21 mouse cellular contexts compared by ENCODE assay signal in the genomic region with DNA sequence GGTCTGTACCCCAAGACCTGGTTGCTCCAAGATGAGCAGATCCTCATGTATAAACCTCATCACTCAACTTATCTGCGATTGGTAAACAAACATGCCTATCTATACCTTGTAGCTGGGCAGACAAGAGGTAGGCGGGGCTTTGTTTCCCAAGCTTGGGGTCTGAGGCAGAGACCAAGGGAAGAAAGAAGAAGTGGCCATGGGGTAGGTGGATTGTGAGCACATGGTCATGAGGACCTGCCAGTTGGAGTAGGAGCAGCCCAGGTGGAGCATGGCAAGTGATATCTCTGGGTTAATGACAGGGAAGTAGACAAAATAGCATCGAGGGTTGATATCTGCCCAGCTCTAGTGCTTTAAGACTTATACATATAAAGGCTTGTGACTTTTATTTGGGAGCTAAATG. TPM values are rescaled to one million over a fixed set of nuclear protein-coding genes. Genes with fewer than 3 reads are reported as not detected.
A peak's percentile ranks its signal among the peaks of the same experiment; 100 is the strongest.
DNase-seq lines count a peak whose midpoint lies in the region; ATAC-seq and TF ChIP-seq lines count a peak whose summit lies in the region.
"Had no signal": no experiment of that assay in that cellular context is flagged by ENCODE, and none has a peak within 500 bp of the region (broad histone marks: within the 10 kb centered on the region; RNA-seq: fewer than 3 reads in every experiment).

No protein-coding gene starts in this region.

- H3K79me2 ChIP-seq in MEL (ENCODE audit: control insufficient read depth, insufficient read depth, low read length, poor library complexity): no peaks in the 10 kb centered on the region

- TF ChIP-seq CTCF in MEL (IDR thresholded peaks at IDR 0.05 in 2 of 3, conservative IDR thresholded peaks at IDR 0.05 in 1 of 3; ENCODE audit: control insufficient read depth in 1 of 3, insufficient read depth in 1 of 3, low read depth in 2 of 3, low read length in 3 of 3, poor library complexity in 1 of 3, severe bottlenecking in 1 of 3): no peak

- H3K9ac ChIP-seq in MEL (ENCODE audit: control insufficient read depth, low read depth, low read length, poor library complexity, severe bottlenecking): no peak overlapping the region
- H3K9ac ChIP-seq: embryonic facial prominence, embryonic 13.5 days; embryonic facial prominence, embryonic 15.5 days; forebrain, embryonic 13.5 days; forebrain, embryonic 15.5 days; forebrain, postnatal 0 days had no signal

- no peak for TF ChIP-seq RAD21 in MEL (IDR thresholded peaks at IDR 0.05; ENCODE audit: low read depth, low read length)

- no peak for TF ChIP-seq EP300 in MEL (IDR thresholded peaks at IDR 0.05; ENCODE audit: low read depth in 1 of 2, low read length in 2 of 2)

- DNase-seq in MEL (ENCODE audit: low read depth, low spot score): peak; percentile 47
- DNase-seq in kidney, postnatal 10 days: no peak
- DNase-seq in layer of hippocampus, postnatal 25 days (ENCODE audit: extremely low spot score in 1 of 2, low spot score in 1 of 2): no peak
- DNase-seq: adrenal gland, adult 8-10 months; adrenal gland, postnatal 14 days; adrenal gland, postnatal 36 days; cerebellum, adult 11-12 months; cerebellum, adult 2 months; cerebellum, adult 9-10 months; cerebellum, postnatal 10 days; cerebellum, postnatal 25 days; embryo, embryonic 11 days; forebrain, postnatal 0 days had no signal

- H3K9me3 ChIP-seq in MEL (replicated peaks; ENCODE audit: insufficient read depth, low read length): no peaks in the 10 kb centered on the region
- H3K9me3 ChIP-seq: embryonic facial prominence, embryonic 13.5 days; embryonic facial prominence, embryonic 15.5 days; forebrain, embryonic 13.5 days; forebrain, embryonic 15.5 days had no signal

- peaks cover 2 to 8% of the 10 kb centered on the region in 2 experiments; a peak in 2 of 4 replicates for H3K4me1 ChIP-seq in MEL (ENCODE audit: control insufficient read depth in 1 of 2, insufficient read depth in 2 of 2, low read length in 2 of 2)
- H3K4me1 ChIP-seq: embryonic facial prominence, embryonic 13.5 days; embryonic facial prominence, embryonic 15.5 days; forebrain, embryonic 13.5 days; forebrain, embryonic 15.5 days had no signal

- no peaks in the 10 kb centered on the region; a peak in 3 of 4 replicates for H3K27me3 ChIP-seq in MEL (ENCODE audit: control insufficient read depth in 1 of 2, insufficient read depth in 2 of 2, low read length in 2 of 2)
- H3K27me3 ChIP-seq: embryonic facial prominence, embryonic 13.5 days; embryonic facial prominence, embryonic 15.5 days; forebrain, embryonic 13.5 days; forebrain, embryonic 15.5 days had no signal

- H3K27ac ChIP-seq in MEL (ENCODE audit: control insufficient read depth, low read depth, low read length): no peak overlapping the region
- H3K27ac ChIP-seq: embryonic facial prominence, embryonic 13.5 days; embryonic facial prominence, embryonic 15.5 days; forebrain, embryonic 13.5 days; forebrain, embryonic 15.5 days had no signal

- 0 out of 4 replicates have a peak, but pooled peaks cover 0 to 3% of the 10 kb centered on the region in 2 experiments for H3K36me3 ChIP-seq in MEL (ENCODE audit: control insufficient read depth in 1 of 2, insufficient read depth in 2 of 2, low read length in 2 of 2)
- H3K36me3 ChIP-seq: embryonic facial prominence, embryonic 13.5 days; embryonic facial prominence, embryonic 15.5 days; forebrain, embryonic 15.5 days had no signal

- TF ChIP-seq POLR2A in MEL (IDR thresholded peaks at IDR 0.05; ENCODE audit: control insufficient read depth in 1 of 2, insufficient read depth in 1 of 2, low read depth in 1 of 2, low read length in 2 of 2, poor library complexity in 1 of 2): no peak

- ATAC-seq in erythroblast, adult 5-6 weeks (replicated peaks; ENCODE audit: low FRiP score, poor library complexity, severe bottlenecking): 0 out of 2 replicates have a peak, but pooled peaks have one; percentile 23
- ATAC-seq in megakaryocyte progenitor cell, adult 5-6 weeks (replicated peaks; ENCODE audit: poor library complexity): peak; percentile 52; the same call in 1 of the 2 replicates
- ATAC-seq: activated CD4-positive, CD25-positive, alpha-beta regulatory T cell, adult 4 months; forebrain, embryonic 13.5 days; forebrain, embryonic 15.5 days; forebrain, postnatal 0 days; Patski had no signal

- H3K4me3 ChIP-seq in MEL (ENCODE audit: control insufficient read depth in 1 of 2, insufficient read depth in 1 of 2, low read depth in 2 of 2, low read length in 2 of 2): no peak overlapping the region
- H3K4me3 ChIP-seq: embryonic facial prominence, embryonic 13.5 days; embryonic facial prominence, embryonic 15.5 days; forebrain, embryonic 13.5 days; forebrain, embryonic 15.5 days had no signal

TF ChIP-seq in MEL, 35 proteins besides CTCF, POLR2A, EP300 and RAD21:
- TF ChIP-seq JUND (IDR thresholded peaks at IDR 0.05; ENCODE audit: low read depth, low read length) (no peak), USF1 (IDR thresholded peaks at IDR 0.05; ENCODE audit: low read depth, low read length) (0 out of 2 replicates have a peak, but pooled peaks have one; percentile 21), MYC (IDR thresholded peaks at IDR 0.05; ENCODE audit: low read depth, low read length) (peak; percentile 31; the same call in 1 of the 2 replicates), MAX (IDR thresholded peaks at IDR 0.05; ENCODE audit: low read length) (peak; percentile 52; the same call in 1 of the 2 replicates)

RNA-seq across cellular contexts. Expression of a gene that starts 7.9 kb away (rescaled TPM):
- total RNA-seq in MEL (2012; rRNA removed): 18.0 and 18.8 TPM in 2 replicates
- 10 to 100 TPM in 1 of 2 experiments, not detected in 1; 34.5 TPM for polyA plus RNA-seq in MEL (2012; ENCODE audit: insufficient read depth in 1 of 2, insufficient read length in 2 of 2, low read depth in 1 of 2, low replicate concordance in 2 of 2, missing spikeins in 1 of 2)
- 4.0 and 6.3 TPM in 2 replicates for total RNA-seq in erythroblast, adult 5-6 weeks (2015; ENCODE audit: low replicate concordance)
- total RNA-seq in erythroblast, adult 5-6 weeks (2017; ENCODE audit: low replicate concordance): 2.1 and 6.8 TPM in 2 replicates
- 19.1 and 28.8 TPM in 2 replicates for total RNA-seq in megakaryocyte progenitor cell, adult 5-6 weeks (2015)
- total RNA-seq in megakaryocyte progenitor cell, adult 5-6 weeks (2017): 19.8 and 36.4 TPM in 2 replicates
- total RNA-seq in layer of hippocampus, postnatal 25 days (2021): 10 to 100 TPM; 20.2 to 25.5 TPM

RNA-seq across cellular contexts. Expression of a gene that starts 13.8 kb away (rescaled TPM):
- 17.7 and 18.1 TPM in 2 replicates for total RNA-seq in MEL (2012; rRNA removed)
- polyA plus RNA-seq in MEL (2012; ENCODE audit: insufficient read depth in 1 of 2, insufficient read length in 2 of 2, low read depth in 1 of 2, low replicate concordance in 2 of 2, missing spikeins in 1 of 2): 10 to 100 TPM in 1 of 2 experiments, not detected in 1; 26.2 TPM
- total RNA-seq in erythroblast, adult 5-6 weeks (2015; ENCODE audit: low replicate concordance): 0.77 and 6.9 TPM in 2 replicates
- total RNA-seq in erythroblast, adult 5-6 weeks (2017; ENCODE audit: low replicate concordance): 0.42 and 1.7 TPM in 2 replicates
- 6.6 and 11.5 TPM in 2 replicates for total RNA-seq in megakaryocyte progenitor cell, adult 5-6 weeks (2015)
- total RNA-seq in megakaryocyte progenitor cell, adult 5-6 weeks (2017): 8.9 and 13.2 TPM in 2 replicates
- 100 to 1,000 TPM; 150 to 160 TPM for total RNA-seq in layer of hippocampus, postnatal 25 days (2021)

RNA-seq across cellular contexts. Expression of a gene that starts 30.3 kb away (rescaled TPM):
- 26.2 and 34.2 TPM in 2 replicates for total RNA-seq in MEL (2012; rRNA removed)
- polyA plus RNA-seq in MEL (2012; ENCODE audit: insufficient read depth in 1 of 2, insufficient read length in 2 of 2, low read depth in 1 of 2, low replicate concordance in 2 of 2, missing spikeins in 1 of 2): 10 to 100 TPM; 29.0 to 52.3 TPM
- total RNA-seq in erythroblast, adult 5-6 weeks (2015; ENCODE audit: low replicate concordance): 6.9 and 9.6 TPM in 2 replicates
- 17.0 and 31.8 TPM in 2 replicates for total RNA-seq in erythroblast, adult 5-6 weeks (2017; ENCODE audit: low replicate concordance)
- total RNA-seq in megakaryocyte progenitor cell, adult 5-6 weeks (2015): 16.5 and 19.4 TPM in 2 replicates
- total RNA-seq in megakaryocyte progenitor cell, adult 5-6 weeks (2017): 30.2 and 32.6 TPM in 2 replicates
- 100 to 1,000 TPM; 150 to 163 TPM for total RNA-seq in layer of hippocampus, postnatal 25 days (2021)

RNA-seq across cellular contexts. Expression of a gene that starts 34.5 kb away (rescaled TPM):
- 0.15 TPM in 1 of 2 replicates, not detected in the other for total RNA-seq in MEL (2012; rRNA removed)
- polyA plus RNA-seq in MEL (2012; ENCODE audit: insufficient read depth in 1 of 2, insufficient read length in 2 of 2, low read depth in 1 of 2, low replicate concordance in 2 of 2, missing spikeins in 1 of 2): under 1 TPM in 1 of 2 experiments, not detected in 1; 0.74 TPM
- total RNA-seq in erythroblast, adult 5-6 weeks (2015; ENCODE audit: low replicate concordance): not detected in 2 replicates
- total RNA-seq in erythroblast, adult 5-6 weeks (2017; ENCODE audit: low replicate concordance): not detected in 2 replicates
- total RNA-seq in megakaryocyte progenitor cell, adult 5-6 weeks (2015): not detected in 2 replicates
- total RNA-seq in megakaryocyte progenitor cell, adult 5-6 weeks (2017): not detected in 2 replicates
- 10 to 100 TPM; 33.4 to 36.6 TPM for total RNA-seq in layer of hippocampus, postnatal 25 days (2021)
- polyA plus RNA-seq: Patski had no signal

RNA-seq across cellular contexts. Expression of a gene that starts 35.5 kb away (rescaled TPM):
- total RNA-seq in MEL (2012; rRNA removed): 0.49 and 2.0 TPM in 2 replicates
- polyA plus RNA-seq in MEL (2012; ENCODE audit: insufficient read depth in 1 of 2, insufficient read length in 2 of 2, low read depth in 1 of 2, low replicate concordance in 2 of 2, missing spikeins in 1 of 2): 1 to 10 TPM in 1 of 2 experiments, not detected in 1; 6.1 TPM
- total RNA-seq in erythroblast, adult 5-6 weeks (2015; ENCODE audit: low replicate concordance): not detected in 2 replicates
- total RNA-seq in erythroblast, adult 5-6 weeks (2017; ENCODE audit: low replicate concordance): 0.84 TPM in 1 of 2 replicates, not detected in the other
- 0.46 and 1.6 TPM in 2 replicates for total RNA-seq in megakaryocyte progenitor cell, adult 5-6 weeks (2015)
- 0.34 and 0.37 TPM in 2 replicates for total RNA-seq in megakaryocyte progenitor cell, adult 5-6 weeks (2017)
- total RNA-seq in layer of hippocampus, postnatal 25 days (2021): 100 to 1,000 TPM; 411 to 438 TPM
